Mouse (Mus musculus) midbrain, embryonic 15.5 days (tissue): ENCODE results near the gene Il20. TPM values are rescaled to one million over a fixed set of nuclear protein-coding genes. Genes with fewer than 3 reads are reported as not detected.

Experiments
- ATAC-seq: fragments of 200-750 bp; cut with Nextera tagmentation; replicated peaks from 2 replicates; pipeline ENCODE4 v1.8.0; 2017; ENCODE audit warnings: moderate TSS enrichment
- H3K27ac ChIP-seq: fragments of 300-500 bp; sonication (generic); 2 replicates; pipeline ENCODE4 v1.5.1; 2015; ENCODE audit warnings: mild to moderate bottlenecking, inconsistent platforms
- H3K27me3 ChIP-seq: fragments of 300-500 bp; sonication (generic); replicated peaks from 2 replicates; pipeline ENCODE4 v1.6.1; 2015; ENCODE audit warnings: inconsistent platforms
- H3K36me3 ChIP-seq: fragments of 300-500 bp; sonication (generic); replicated peaks from 2 replicates; pipeline ENCODE4 v1.6.1; 2015; ENCODE audit warnings: inconsistent platforms
- H3K4me1 ChIP-seq: fragments of 300-500 bp; sonication (generic); 2 replicates; pipeline ENCODE4 v1.6.1; 2015; ENCODE audit warnings: inconsistent platforms
- H3K4me2 ChIP-seq: fragments of 300-500 bp; sonication (generic); 2 replicates; pipeline ENCODE4 v1.6.1; 2015; ENCODE audit warnings: inconsistent platforms, mild to moderate bottlenecking, moderate library complexity
- H3K4me3 ChIP-seq: fragments of 300-500 bp; sonication (generic); 2 replicates; pipeline ENCODE4 v1.5.1; 2015; ENCODE audit warnings: mild to moderate bottlenecking, inconsistent platforms
- H3K9ac ChIP-seq: fragments of 300-500 bp; sonication (generic); 2 replicates; pipeline ENCODE4 v1.6.1; 2015; ENCODE audit warnings: mild to moderate bottlenecking, inconsistent platforms
- H3K9me3 ChIP-seq: fragments of 300-500 bp; sonication (generic); 2 replicates; pipeline ENCODE4 v1.6.1; 2016; ENCODE audit warnings: inconsistent platforms
- WGBS: fragments of 180-500 bp; shearing (Covaris S2); methylation state at CpG from one replicate; pipeline ENCODE4 v1.1.7; 2015; ENCODE audit warnings: mixed read lengths; 5-methylcytosine and 5-hydroxymethylcytosine counted together
- polyA plus RNA-seq: library from polyadenylated mRNA; unstranded; fragments of >200 nt; fragmentation: Nextera tagmentation; extraction: Ambion mirVana; gene quantifications from 2 replicates; pipeline ENCODE4 v1.2.1, GENCODE M21; 2015

The Il20 gene
- polyA plus RNA-seq: not detected in 2 replicates

DNA sequence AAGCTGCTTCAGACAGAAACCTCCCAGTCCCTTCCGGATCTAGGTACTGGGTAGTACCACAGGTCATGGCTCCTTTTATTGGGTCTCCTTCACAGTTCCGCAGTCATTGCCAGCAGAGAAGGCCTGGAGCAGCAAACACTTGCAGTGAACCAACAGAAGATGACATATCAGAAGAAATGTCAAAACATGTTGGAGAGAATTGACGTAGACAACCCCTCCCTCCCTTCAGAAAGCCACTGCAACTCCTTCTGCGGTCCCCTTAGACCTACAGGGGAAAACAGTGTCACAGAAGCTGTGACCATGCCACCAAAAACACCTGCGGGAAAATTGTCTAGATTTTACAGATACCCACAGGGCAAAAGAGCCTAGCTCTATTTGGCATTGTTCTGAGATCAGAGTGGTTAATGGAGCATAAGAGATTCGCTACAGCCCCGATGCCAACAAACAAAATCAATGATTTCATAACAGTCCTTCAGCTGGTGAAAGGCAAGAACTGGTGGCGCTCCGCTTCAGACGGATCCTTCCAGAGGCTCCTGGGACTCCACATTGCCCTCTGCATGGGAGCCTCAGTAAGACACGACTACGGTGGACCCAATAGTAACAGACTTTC lies at the start of gene Il20:
Il20 (minus strand) TSS at position 51 of the 610 bp plus-strand sequence.
- no peak within 1 kb of the TSS for H3K4me3 ChIP-seq
- no peaks in the 10 kb centered on the region for H3K9me3 ChIP-seq
- no peak within 1 kb of the TSS for H3K27ac ChIP-seq
- H3K27me3 ChIP-seq: no peaks in the 10 kb centered on the region
- WGBS: 78% methylated on average over 12 of the region's 12 CpGs
- no peak within 1 kb of the TSS for H3K9ac ChIP-seq
- H3K36me3 ChIP-seq: no peaks in the 10 kb centered on the region
- no peaks in the 10 kb centered on the region for H3K4me1 ChIP-seq
- H3K4me2 ChIP-seq: no peak within 1 kb of the TSS
- no peak for ATAC-seq

DNA sequence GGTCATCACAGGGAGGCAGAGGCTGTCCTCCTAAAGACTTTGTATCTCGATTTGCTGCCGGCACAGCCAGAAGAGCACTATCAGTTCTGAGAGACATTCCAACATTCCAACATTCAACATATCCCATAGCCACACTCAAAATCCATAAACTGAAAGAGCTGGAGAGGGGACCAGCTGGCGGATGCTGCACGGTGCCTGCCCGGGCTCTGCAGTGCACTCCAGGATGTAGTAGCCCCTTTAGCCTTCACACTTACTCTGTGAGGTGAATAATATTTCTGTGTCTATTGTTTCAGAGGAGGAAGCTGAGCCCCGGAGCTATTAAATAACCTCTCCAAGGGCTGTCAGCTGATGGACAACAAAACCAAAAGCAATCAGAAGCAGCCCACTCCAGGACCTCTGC lies 35.7 kb upstream of the Il20 start:
- 78% methylated on average over 6 of the region's 6 CpGs for WGBS
- Histone ChIP-seq H3K36me3 (no peaks in the 10 kb centered on the region), H3K4me3 (no peak overlapping the region), H3K4me1 (no peaks in the 10 kb centered on the region), H3K27me3 (no peaks in the 10 kb centered on the region), H3K9ac (no peak overlapping the region), H3K9me3 (no peaks in the 10 kb centered on the region), H3K4me2 (no peak overlapping the region), H3K27ac (no peak overlapping the region)
- ATAC-seq: no peak

DNA sequence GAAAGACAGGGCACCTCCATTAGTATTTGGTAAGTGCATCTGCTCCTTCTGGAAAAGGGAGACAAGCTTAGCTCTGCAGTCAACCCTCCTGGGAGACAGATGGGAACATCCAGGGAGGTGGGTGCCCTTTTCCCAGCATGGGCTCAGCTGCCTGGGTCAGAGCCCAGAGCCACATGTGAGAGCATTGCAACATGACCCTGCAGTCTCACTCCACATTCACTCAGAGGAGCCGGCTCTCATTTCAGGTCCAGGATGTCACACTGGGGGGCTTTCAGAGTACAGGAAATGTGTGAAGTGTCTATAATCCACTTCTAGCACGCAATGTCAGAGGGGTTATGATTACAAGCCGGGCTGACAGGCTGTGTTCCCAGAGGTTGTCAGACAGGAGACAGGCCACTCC lies 30.6 kb upstream of the Il20 start:
- Histone ChIP-seq H3K36me3 (no peaks in the 10 kb centered on the region), H3K9me3 (no peaks in the 10 kb centered on the region), H3K27ac (no peak overlapping the region), H3K4me3 (no peak overlapping the region), H3K4me1 (no peaks in the 10 kb centered on the region), H3K9ac (no peak overlapping the region), H3K4me2 (no peak overlapping the region), H3K27me3 (no peaks in the 10 kb centered on the region)
- WGBS: 65% methylated on average over 3 of the region's 3 CpGs
- no peak for ATAC-seq

DNA sequence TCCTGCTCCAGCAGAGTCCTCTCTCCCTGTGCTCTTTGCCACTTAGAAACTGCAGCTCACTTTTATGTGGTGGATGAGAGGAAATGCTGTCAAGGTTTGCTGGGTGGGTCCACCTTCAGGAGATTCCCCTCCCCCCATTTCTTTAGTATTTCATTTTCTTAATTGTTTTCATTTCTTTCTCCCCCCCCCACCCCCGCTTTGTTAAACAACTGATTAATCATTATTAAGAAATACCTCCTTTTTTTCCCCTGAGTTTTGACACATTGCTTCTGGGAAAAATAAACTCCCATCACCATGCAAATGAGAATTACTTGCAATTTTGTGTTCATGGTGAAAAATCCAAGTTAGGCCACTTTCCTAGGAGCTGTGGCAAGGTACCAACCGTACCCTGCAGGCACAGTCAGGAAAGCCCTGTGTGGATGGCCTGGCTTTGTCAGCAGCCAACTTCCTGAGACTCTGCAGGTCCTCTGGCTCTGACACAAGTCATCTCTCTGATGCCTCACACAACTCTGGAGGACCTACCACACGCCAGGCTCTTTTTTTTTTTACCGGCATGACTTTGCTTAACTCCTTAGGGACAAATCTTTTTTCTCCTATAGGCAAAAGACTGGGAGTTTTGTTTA lies 28.9 kb upstream of the Il20 start, which contains the start of gene Il19:
Il19 (minus strand) TSS at position 51 of the 623 bp plus-strand sequence.
- no peaks in the 10 kb centered on the region for H3K9me3 ChIP-seq
- H3K4me2 ChIP-seq: no peak within 1 kb of the TSS
- no peak within 1 kb of the TSS for H3K9ac ChIP-seq
- H3K4me3 ChIP-seq: no peak within 1 kb of the TSS
- ATAC-seq: no peak
- 73% methylated on average over 4 of the region's 4 CpGs for WGBS
- no peaks in the 10 kb centered on the region for H3K27me3 ChIP-seq
- H3K27ac ChIP-seq: no peak within 1 kb of the TSS
- H3K4me1 ChIP-seq: no peaks in the 10 kb centered on the region
- H3K36me3 ChIP-seq: no peaks in the 10 kb centered on the region

DNA sequence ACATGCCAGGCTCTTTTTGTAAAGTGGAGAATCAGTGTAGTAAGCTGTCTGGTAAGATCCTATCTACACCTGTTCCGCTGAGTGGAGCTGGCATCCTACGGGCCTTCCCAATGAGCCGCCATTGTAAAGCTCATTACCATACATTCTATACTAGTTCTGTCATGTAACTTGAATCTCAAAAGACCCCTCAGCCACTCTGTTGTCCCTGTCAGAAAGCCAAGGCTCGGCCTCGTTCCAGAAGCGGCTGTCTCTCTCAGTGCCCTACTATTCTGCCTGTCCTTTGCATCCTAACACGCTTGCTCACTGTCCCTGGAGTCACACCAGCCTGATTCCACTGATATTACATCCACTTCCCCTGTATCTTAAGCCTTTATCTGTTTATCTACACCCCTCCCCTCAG lies 26.9 kb upstream of the Il20 start:
- H3K4me2 ChIP-seq: no peak overlapping the region
- no peak for ATAC-seq
- H3K4me3 ChIP-seq: no peak overlapping the region
- no peaks in the 10 kb centered on the region for H3K36me3 ChIP-seq
- H3K4me1 ChIP-seq: no peaks in the 10 kb centered on the region
- H3K9ac ChIP-seq: no peak overlapping the region
- no peaks in the 10 kb centered on the region for H3K9me3 ChIP-seq
- H3K27me3 ChIP-seq: no peaks in the 10 kb centered on the region
- H3K27ac ChIP-seq: no peak overlapping the region
- WGBS: 47% methylated on average over 7 of the region's 7 CpGs

DNA sequence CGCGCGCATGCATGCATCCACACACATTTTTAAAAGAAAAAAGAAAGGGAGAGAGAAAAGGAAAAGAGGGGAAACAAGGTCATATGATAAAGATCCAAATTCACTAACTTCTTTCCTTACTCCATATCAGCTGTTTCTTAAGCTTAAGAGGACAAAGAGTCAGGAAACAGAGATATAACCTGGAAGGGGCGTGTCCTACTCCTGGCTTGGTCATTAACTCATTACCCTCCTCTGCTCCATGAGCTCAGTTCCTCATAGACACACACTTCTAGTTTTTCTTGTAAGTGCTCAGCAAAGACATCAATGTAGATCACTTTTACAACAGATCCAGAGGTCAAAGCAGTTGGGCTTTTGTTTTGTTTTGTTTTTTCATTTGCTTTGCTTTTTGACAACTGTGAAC lies 25.9 kb upstream of the Il20 start:
- Histone ChIP-seq H3K4me2 (no peak overlapping the region), H3K9me3 (no peaks in the 10 kb centered on the region), H3K27ac (no peak overlapping the region), H3K4me3 (no peak overlapping the region), H3K9ac (no peak overlapping the region), H3K27me3 (no peaks in the 10 kb centered on the region), H3K36me3 (no peaks in the 10 kb centered on the region), H3K4me1 (no peaks in the 10 kb centered on the region)
- ATAC-seq: no peak
- 98% methylated on average over 4 of the region's 4 CpGs for WGBS

DNA sequence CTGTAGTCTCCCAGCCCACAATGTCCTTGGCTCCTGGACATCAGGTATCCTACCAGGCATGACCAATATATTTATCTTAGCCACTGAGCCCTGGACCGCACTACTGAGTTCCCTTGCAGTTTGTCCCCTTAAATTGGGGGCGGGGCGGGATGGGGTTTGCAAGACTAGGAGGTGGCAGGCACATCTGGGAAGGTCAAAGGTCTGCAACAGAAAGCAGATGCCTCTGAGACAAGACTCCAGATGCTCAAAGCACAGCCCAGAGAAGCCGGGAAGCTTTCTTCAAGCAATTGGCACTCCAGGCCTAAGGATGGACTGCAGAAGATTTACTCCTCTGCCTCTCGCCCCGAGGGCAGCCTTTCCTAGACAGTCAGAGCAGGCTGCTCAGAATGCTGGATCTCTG lies 25.1 kb upstream of the Il20 start:
- H3K27ac ChIP-seq: no peak overlapping the region
- 58% methylated on average over 6 of the region's 6 CpGs for WGBS
- no peaks in the 10 kb centered on the region for H3K4me1 ChIP-seq
- ATAC-seq: no peak
- no peak overlapping the region for H3K4me2 ChIP-seq
- no peaks in the 10 kb centered on the region for H3K27me3 ChIP-seq
- no peaks in the 10 kb centered on the region for H3K36me3 ChIP-seq
- no peaks in the 10 kb centered on the region for H3K9me3 ChIP-seq
- no peak overlapping the region for H3K9ac ChIP-seq
- no peak overlapping the region for H3K4me3 ChIP-seq

DNA sequence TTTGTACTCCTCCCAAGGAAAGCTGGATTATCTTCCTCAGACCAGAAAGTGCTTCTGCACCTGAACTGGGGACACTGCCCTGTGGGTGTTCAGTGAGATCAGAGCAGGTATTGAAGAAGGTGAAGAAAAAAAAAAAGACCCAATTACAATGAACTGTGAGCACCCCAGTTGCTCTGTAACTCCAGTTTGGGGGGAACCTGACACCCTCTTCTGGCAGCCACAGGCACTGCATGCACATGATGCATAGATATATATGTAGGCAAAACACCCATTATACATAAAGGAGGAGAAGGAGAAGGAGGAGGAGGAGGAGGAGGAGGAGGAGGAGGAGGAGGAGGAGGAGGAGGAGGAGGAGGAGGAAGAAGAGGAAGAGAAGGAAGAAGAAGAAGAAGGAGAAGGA lies 15.2 kb upstream of the Il20 start:
- H3K4me3 ChIP-seq: no peak overlapping the region
- no peak overlapping the region for H3K9ac ChIP-seq
- H3K4me1 ChIP-seq: no peaks in the 10 kb centered on the region
- no peaks in the 10 kb centered on the region for H3K9me3 ChIP-seq
- H3K27me3 ChIP-seq: no peaks in the 10 kb centered on the region
- no peaks in the 10 kb centered on the region for H3K36me3 ChIP-seq
- ATAC-seq: no peak
- no peak overlapping the region for H3K4me2 ChIP-seq
- no peak overlapping the region for H3K27ac ChIP-seq

DNA sequence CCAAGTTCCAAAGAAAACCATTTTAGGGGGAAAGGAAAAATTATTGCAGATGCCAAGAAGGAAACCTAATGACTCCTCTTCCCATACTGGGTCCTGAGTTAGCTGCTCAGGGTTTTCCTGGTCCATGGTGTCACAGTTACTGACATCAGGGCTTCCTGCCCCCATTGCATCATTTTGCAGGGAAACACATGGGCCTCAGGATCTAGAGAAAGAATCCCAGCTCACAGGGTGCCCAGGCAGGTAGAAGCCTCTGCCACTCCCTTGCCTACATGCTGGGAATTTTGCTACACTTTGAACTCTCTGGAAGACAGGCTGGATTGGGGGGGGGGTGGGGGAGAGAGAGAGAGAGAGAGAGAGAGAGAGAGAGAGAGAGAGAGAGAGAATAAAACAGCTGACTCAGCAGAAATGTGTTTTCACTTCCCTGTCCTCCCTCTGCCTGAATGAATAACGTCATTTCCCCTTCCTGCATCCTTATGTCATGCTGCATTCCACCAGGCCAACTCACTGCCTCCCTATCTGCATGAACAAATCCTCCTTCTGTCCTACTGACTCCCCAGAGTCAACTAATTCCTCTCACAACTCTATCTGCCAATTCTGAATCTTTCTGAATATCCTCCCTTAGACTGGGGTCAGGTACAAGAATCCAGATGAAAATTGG lies 7.2 kb upstream of the Il20 start:
- H3K9me3 ChIP-seq: no peaks in the 10 kb centered on the region
- no peaks in the 10 kb centered on the region for H3K27me3 ChIP-seq
- ATAC-seq: no peak
- no peak overlapping the region for H3K4me3 ChIP-seq
- no peaks in the 10 kb centered on the region for H3K4me1 ChIP-seq
- no peak overlapping the region for H3K9ac ChIP-seq
- WGBS: 39% methylated on average over 1 of the region's 1 CpGs
- H3K36me3 ChIP-seq: no peaks in the 10 kb centered on the region
- H3K4me2 ChIP-seq: no peak overlapping the region
- H3K27ac ChIP-seq: no peak overlapping the region

DNA sequence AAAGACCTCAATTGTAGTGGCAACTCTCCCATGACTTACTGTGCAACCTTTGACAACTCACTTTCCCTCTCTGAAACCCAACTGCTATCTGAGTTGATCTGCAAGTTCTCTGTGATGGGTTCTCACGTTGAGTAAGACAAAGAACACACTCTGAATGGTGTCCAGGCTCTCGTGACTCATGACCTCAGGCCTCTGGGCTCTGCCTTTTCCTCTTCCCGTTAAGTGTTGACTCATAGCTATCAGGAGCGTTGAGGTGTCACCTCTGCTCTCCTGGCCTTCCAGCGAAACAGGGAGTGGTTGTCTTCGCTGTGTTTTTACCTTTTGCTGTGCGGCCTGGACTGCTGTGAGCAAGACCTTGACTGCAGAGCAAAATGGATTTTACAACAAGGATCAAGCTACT lies 8.7 kb downstream of the Il20 start:
- no peak overlapping the region for H3K27ac ChIP-seq
- no peaks in the 10 kb centered on the region for H3K9me3 ChIP-seq
- H3K36me3 ChIP-seq: no peaks in the 10 kb centered on the region
- H3K4me1 ChIP-seq: no peaks in the 10 kb centered on the region
- no peak overlapping the region for H3K4me3 ChIP-seq
- no peak for ATAC-seq
- H3K27me3 ChIP-seq: no peaks in the 10 kb centered on the region
- H3K4me2 ChIP-seq: no peak overlapping the region
- no peak overlapping the region for H3K9ac ChIP-seq
- 84% methylated on average over 7 of the region's 7 CpGs for WGBS

DNA sequence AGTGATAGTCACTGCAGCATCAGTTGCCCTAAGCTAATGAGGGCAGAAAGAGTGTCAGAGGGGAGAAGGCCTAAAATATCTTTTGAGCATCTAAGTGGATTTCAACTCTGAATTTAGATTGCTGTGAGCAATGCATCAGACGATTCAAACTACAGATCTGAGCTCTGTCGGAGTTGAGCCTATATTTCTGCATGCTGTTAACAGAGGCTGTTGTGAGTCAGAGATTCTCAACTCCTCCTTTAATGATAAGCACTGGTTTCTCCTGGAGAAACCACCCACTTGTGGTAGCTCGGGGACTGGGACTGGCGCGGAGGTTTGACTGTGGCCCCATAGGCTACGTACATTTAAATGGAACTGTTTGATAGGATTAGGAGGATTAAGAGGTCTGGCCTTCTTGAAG lies 16.8 kb downstream of the Il20 start:
- Histone ChIP-seq H3K36me3 (no peaks in the 10 kb centered on the region), H3K4me3 (no peak overlapping the region), H3K9me3 (no peaks in the 10 kb centered on the region), H3K4me2 (no peak overlapping the region), H3K27me3 (no peaks in the 10 kb centered on the region), H3K4me1 (no peaks in the 10 kb centered on the region), H3K27ac (no peak overlapping the region), H3K9ac (no peak overlapping the region)
- WGBS: 24% methylated on average over 6 of the region's 6 CpGs
- ATAC-seq: no peak

DNA sequence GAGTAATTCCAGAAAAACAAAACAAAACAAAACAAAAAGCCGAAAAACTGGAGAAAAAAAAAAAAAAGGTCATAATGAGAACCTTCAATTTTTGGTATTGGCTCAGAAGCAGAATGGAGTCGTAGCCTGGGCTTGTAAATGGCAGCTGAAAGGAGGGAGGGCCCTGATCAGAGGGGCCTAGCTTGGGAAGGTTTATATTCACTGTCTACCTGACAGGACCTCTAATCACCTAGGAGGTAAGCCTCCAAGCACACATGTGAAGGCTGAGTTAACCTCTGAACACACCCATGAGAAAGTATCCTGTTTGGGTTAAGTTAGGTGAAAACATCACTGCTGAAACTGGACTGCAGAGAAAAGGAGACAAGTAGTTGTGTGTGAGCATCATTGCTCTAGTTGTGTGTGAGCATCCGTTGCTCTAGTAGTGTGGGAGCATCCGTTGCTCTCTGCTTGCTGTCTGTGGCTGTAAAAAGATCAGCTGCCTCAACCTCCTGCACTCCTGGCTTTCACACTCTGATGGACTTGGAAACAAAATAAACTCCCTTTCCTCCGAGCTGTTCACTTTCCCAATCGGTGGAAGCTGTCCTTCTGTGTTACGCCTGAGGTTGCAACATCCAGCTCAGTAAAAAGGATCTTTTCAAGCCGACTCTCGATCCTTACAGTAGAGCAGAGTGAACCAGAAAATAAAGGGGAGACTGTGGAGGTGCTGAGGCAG lies 17.8 kb downstream of the Il20 start:
- no peak overlapping the region for H3K27ac ChIP-seq
- no peak overlapping the region for H3K4me2 ChIP-seq
- H3K36me3 ChIP-seq: no peaks in the 10 kb centered on the region
- H3K4me3 ChIP-seq: no peak overlapping the region
- no peaks in the 10 kb centered on the region for H3K4me1 ChIP-seq
- H3K9ac ChIP-seq: no peak overlapping the region
- H3K9me3 ChIP-seq: no peaks in the 10 kb centered on the region
- H3K27me3 ChIP-seq: no peaks in the 10 kb centered on the region
- ATAC-seq: no peak
- WGBS: 69% methylated on average over 9 of the region's 9 CpGs
